Mouse (Mus musculus) stomach, postnatal 0 days (tissue): ENCODE data around the gene Spag9. TPM values are rescaled to one million over a fixed set of nuclear protein-coding genes. Genes with fewer than 3 reads are reported as not detected.

Experiments used
- ATAC-seq: fragments of 200-750 bp; cut with Nextera tagmentation; 2 replicates; pipeline ENCODE4 v1.8.0; 2017; ENCODE audit not compliant: low FRiP score, low TSS enrichment
- DNase-seq: peaks from one replicate; pipeline ENCODE4 v3.0.0-alpha.2; 2016; ENCODE audit warnings: low spot score
- H3K27ac ChIP-seq: fragments of 300-500 bp; sonication (generic); replicated peaks from 2 replicates; pipeline ENCODE4 v1.5.1; 2014; ENCODE audit warnings: mild to moderate bottlenecking, control low read depth
- H3K27me3 ChIP-seq: fragments of 300-500 bp; sonication (generic); 2 replicates; pipeline ENCODE4 v1.6.1; 2014; ENCODE audit warnings: low read length; ENCODE audit not compliant: control insufficient read depth, insufficient read depth
- H3K36me3 ChIP-seq: fragments of 300-500 bp; sonication (generic); 2 replicates; pipeline ENCODE4 v1.6.1; 2014; ENCODE audit warnings: low read length, mixed read lengths; ENCODE audit not compliant: control insufficient read depth, insufficient read depth
- H3K4me1 ChIP-seq: fragments of 300-500 bp; sonication (generic); replicated peaks from 2 replicates; pipeline ENCODE4 v1.6.1; 2014; ENCODE audit warnings: antibody characterized with exemption; ENCODE audit not compliant: control insufficient read depth, insufficient read depth
- H3K4me2 ChIP-seq: fragments of 300-500 bp; sonication (generic); replicated peaks from 2 replicates; pipeline ENCODE4 v1.6.1; 2014; ENCODE audit warnings: low read depth, mild to moderate bottlenecking, control low read depth, moderate library complexity
- H3K4me3 ChIP-seq: fragments of 300-500 bp; sonication (generic); 2 replicates; pipeline ENCODE4 v1.5.1; 2014; ENCODE audit warnings: low read depth, low read length, control low read depth
- H3K9ac ChIP-seq: fragments of 300-500 bp; sonication (generic); 2 replicates; pipeline ENCODE4 v1.6.1; 2014; ENCODE audit warnings: mild to moderate bottlenecking, low read length, control low read depth, mixed read lengths
- H3K9me3 ChIP-seq: fragments of 300-500 bp; sonication (generic); 2 replicates; pipeline ENCODE4 v1.6.1; 2016; ENCODE audit warnings: low read length; ENCODE audit not compliant: control insufficient read depth
- CTCF ChIP-seq: IDR thresholded peaks from 2 replicates; pipeline ENCODE4 v1.5.1; 2016; ENCODE audit warnings: antibody characterized with exemption, low read depth, mild to moderate bottlenecking, moderate library complexity
- EP300 ChIP-seq: optimal IDR thresholded peaks from 2 replicates; pipeline ENCODE3; 2016; ENCODE audit warnings: antibody characterized with exemption
- WGBS: fragments of 180-500 bp; shearing (Covaris S2); extraction: QIAGEN DNeasy Blood & Tissue Kit; methylation state at CpG from one replicate; pipeline ENCODE4 v1.1.7; 2014; 5-methylcytosine and 5-hydroxymethylcytosine counted together
- polyA plus RNA-seq: library from polyadenylated mRNA; unstranded; fragments of >200 nt; fragmentation: Nextera tagmentation; extraction: Ambion mirVana; gene quantifications from 2 replicates; pipeline ENCODE4 v1.2.1, GENCODE M21; 2015

The Spag9 gene
- polyA plus RNA-seq, 1 experiment from 2014 or later: 32.5 TPM

DNA sequence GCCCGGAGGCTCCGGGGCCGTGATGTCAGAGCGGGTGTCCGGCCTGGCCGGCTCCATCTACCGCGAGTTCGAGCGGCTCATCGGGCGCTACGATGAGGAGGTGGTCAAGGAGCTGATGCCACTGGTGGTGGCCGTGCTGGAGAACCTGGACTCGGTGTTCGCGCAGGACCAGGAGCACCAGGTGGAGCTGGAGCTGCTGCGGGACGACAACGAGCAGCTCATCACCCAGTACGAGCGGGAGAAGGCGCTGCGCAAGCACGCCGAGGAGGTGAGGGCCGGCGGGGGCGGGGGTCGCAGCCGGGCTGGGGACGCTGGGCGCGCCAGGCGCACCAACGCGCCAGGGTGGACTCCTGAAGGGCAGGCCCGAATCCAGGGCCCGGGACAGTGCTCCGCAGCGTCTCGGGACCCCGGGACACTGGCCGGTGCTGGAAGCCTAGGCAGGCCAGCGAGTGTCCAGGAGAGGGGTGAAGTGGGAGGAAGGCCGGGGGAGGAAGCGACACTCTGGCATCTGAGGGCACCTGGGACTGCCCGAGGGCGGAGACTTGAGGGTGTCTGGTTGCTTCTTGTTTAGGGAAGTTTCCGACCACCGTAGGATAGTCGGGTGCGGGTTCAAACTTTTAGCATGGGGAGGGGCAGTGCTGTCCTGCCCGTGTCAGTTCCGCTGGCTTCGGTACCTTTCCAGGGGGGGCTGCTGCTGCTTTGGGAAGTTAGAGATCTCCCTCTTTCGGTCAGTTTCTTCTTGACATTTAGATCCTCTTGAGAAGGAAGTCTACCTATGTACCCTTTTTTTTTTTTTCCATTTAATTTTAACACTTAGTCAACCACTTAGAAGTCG lies 632 bp downstream of the Spag9 start:
- H3K27me3 ChIP-seq: no peaks in the 10 kb centered on the region
- peak overlapping the region; percentile 78 for H3K4me2 ChIP-seq
- DNase-seq (peak; percentile 62), ATAC-seq (peak; percentile 2; the same call in 1 of the 2 replicates)
- no peaks in the 10 kb centered on the region for H3K9me3 ChIP-seq
- H3K4me1 ChIP-seq: peaks cover 9% of the 10 kb centered on the region; the same call in 1 of the 2 replicates
- H3K4me3 ChIP-seq: peak overlapping the region; percentile 98
- peak overlapping the region; percentile 95 for H3K9ac ChIP-seq
- no peaks in the 10 kb centered on the region for H3K36me3 ChIP-seq
- WGBS: under 1% methylated on average over 52 of the region's 58 CpGs
- H3K27ac ChIP-seq: peak overlapping the region; percentile 99
- TF ChIP-seq EP300 (no peak), CTCF (peak; percentile 60)

DNA sequence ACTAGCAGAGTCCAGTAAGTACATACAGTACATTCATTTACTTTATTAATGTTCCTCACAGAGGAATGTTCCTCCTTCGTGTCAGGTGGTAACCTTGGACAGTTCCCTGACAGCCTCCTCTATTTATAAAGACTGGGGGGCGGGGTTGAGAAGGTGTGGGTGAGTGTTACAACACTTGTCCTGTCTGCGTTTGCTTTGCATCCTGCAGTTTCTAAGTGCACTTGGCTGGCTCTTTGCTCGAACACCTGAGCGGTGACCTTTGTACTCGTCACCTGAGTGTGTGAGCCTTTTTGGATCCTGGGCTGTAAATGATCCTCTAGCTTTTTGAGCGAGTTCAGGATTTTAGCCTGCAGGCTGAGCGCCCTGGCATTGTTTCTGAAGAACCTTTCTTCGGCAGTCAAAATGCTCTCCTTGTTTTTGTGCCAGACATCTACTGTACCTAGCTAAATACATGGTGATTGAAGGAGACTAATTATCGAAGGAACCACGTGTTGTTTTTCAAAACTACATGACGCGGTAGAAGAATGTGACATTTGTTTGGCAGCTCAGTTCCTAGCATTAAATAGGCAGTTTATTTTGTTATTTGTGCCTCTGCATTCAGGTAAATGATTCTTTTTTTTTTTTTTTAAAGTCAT lies 1.4 kb downstream of the Spag9 start:
- TF ChIP-seq EP300: no peak
- Histone ChIP-seq H3K27ac (peak overlapping the region; percentile 99), H3K36me3 (no peaks in the 10 kb centered on the region), H3K9ac (peak overlapping the region; percentile 95), H3K9me3 (no peaks in the 10 kb centered on the region), H3K4me3 (peak overlapping the region; percentile 98), H3K4me1 (peaks cover 9% of the 10 kb centered on the region; the same call in 1 of the 2 replicates), H3K4me2 (peak overlapping the region; percentile 78), H3K27me3 (no peaks in the 10 kb centered on the region)
- WGBS: 23% methylated on average over 13 of the region's 13 CpGs
- ATAC-seq (peak; percentile 19; the same call in 1 of the 2 replicates), DNase-seq (peak; percentile 74)

DNA sequence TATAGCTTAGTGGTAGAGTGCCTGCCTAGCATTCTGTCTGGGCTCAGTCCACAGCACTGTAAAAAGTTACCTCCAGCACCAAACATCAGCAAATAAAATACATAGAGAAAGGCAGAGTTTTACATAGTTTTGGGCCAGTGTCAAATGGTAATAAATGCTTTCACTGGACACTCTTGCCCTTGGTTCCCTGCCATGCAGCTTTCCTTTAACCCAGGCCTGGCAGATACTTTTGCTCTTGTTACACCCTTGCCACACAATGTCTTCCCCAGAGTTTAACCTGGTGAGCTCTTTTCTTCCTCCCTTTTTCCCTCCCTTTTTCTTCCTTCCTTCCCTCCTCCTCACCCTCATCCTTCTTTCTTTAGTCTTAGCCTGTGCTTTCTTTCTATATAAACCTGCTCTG lies 3.4 kb downstream of the Spag9 start:
- Histone ChIP-seq H3K4me2 (no peak overlapping the region), H3K9ac (no peak overlapping the region), H3K36me3 (no peaks in the 10 kb centered on the region), H3K4me1 (peaks cover 9% of the 10 kb centered on the region; the same call in 1 of the 2 replicates), H3K4me3 (no peak overlapping the region), H3K27me3 (no peaks in the 10 kb centered on the region), H3K27ac (no peak overlapping the region), H3K9me3 (no peaks in the 10 kb centered on the region)
- DNase-seq: no peak
- no peak for TF ChIP-seq CTCF
- ATAC-seq: no peak

DNA sequence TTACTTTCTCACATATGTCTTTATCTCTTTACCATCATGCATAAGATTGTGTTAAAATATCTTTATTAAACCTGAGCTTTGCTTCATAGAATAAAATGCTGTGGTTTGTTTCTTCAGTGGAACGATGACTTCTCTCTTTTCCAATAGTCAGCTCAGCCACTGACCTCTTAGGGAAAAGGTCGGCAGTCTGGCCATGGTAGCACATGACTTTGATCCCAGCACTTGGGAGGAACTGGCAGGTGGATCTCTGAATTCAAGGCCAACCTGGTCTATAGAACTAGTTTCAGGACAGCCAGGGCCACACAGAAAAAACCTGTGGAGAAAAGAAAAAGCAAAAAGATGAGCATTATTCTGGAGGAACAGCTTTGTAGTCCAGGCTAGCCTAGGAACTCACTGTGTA lies 7.5 kb downstream of the Spag9 start:
- Histone ChIP-seq H3K9ac (no peak overlapping the region), H3K4me2 (no peak overlapping the region), H3K27ac (no peak overlapping the region), H3K9me3 (no peaks in the 10 kb centered on the region), H3K4me1 (no peaks in the 10 kb centered on the region), H3K4me3 (no peak overlapping the region), H3K27me3 (no peaks in the 10 kb centered on the region), H3K36me3 (no peaks in the 10 kb centered on the region)
- TF ChIP-seq EP300: no peak
- TF ChIP-seq CTCF: no peak
- ATAC-seq (no peak), DNase-seq (no peak)
- 89% methylated on average over 2 of the region's 2 CpGs for WGBS

DNA sequence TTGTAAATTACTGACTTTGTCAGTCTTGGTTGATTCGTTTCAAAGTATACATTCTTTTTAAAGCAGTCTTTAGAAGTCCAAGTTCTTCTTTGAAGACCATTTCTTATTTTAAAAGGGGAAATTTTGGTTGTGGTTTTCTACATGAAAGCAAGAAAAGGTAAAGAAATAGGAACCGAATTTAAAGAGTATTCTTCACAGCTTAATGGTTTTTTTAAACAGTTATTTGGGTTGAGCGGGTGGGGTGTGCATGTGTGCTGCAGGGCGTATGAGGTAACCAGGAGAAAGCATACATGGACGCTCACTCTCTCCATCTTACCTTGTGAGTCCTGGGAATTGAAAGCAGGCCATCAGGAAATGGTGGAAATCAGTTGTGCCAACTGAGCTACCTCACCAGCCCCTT lies 23.2 kb downstream of the Spag9 start:
- TF ChIP-seq CTCF: no peak
- no peak for TF ChIP-seq EP300

DNA sequence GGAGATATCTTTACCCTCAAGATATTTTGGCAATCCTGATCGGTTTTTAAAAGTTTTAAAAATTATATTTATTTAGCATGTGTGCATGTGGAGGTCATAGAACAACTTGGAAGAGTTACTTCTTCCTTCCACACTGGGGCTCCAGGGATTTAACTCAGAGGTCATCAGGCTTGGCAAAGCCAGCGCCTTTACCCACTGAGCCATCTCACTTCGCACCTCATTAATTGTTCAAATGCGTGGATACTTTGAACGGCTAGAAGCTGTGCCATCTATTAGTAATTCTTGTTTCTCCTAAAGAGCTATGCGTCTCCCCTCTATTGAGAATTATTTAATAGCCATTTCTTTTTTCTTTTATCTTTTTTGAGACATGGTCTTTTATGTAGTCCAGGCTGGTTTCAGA lies 24.5 kb downstream of the Spag9 start:
- no peaks in the 10 kb centered on the region for H3K4me1 ChIP-seq
- WGBS: 79% methylated on average over 6 of the region's 6 CpGs

More for the DNA sequence above, 23.2 kb downstream of the Spag9 start:
- Histone ChIP-seq H3K27me3 (no peaks in the 10 kb centered on the region), H3K27ac (no peak overlapping the region), H3K9me3 (no peaks in the 10 kb centered on the region), H3K4me1 (no peaks in the 10 kb centered on the region), H3K4me3 (no peak overlapping the region), H3K9ac (no peak overlapping the region), H3K36me3 (0 out of 2 replicates have a peak, but pooled peaks cover 6% of the 10 kb centered on the region), H3K4me2 (no peak overlapping the region)
- 79% methylated on average over 5 of the region's 5 CpGs for WGBS
- no peak for ATAC-seq
- DNase-seq: no peak

More for the DNA sequence above, 24.5 kb downstream of the Spag9 start:
- H3K9ac ChIP-seq: no peak overlapping the region
- no peak overlapping the region for H3K27ac ChIP-seq
- no peak overlapping the region for H3K4me3 ChIP-seq
- no peak for TF ChIP-seq EP300
- TF ChIP-seq CTCF: no peak
- no peaks in the 10 kb centered on the region for H3K27me3 ChIP-seq
- DNase-seq (no peak), ATAC-seq (no peak)
- 0 out of 2 replicates have a peak, but pooled peaks cover 6% of the 10 kb centered on the region for H3K36me3 ChIP-seq
- no peaks in the 10 kb centered on the region for H3K9me3 ChIP-seq
- H3K4me2 ChIP-seq: no peak overlapping the region
